18 mouse cellular contexts compared by ENCODE assay signal in the genomic region with DNA sequence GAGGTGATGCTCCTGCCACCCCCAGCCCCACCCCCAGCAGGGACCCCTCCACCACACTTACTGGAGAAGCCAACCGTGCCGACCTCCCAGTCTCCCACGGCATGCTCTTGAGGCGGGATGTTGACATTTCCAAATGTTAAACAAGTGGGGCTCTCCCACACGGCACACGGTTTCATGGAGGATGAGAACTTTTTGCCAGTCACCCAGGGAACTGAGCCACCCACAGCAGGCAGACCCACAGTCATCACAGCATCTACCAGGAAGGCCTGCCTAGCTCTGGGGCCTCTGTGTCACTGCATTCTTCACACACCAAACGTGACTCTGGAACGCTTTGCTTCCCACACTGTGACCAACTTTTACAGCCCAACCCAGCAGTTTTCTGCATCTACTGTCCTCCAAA.
"Had no signal": no experiment of that assay in that cellular context is flagged by ENCODE, and none has a peak within 500 bp of the region (broad histone marks: within the 10 kb centered on the region; RNA-seq: fewer than 3 reads in every experiment).

No protein-coding gene starts in this region.

- H3K4me1 ChIP-seq: midbrain, embryonic 12.5 days; neural tube, embryonic 13.5 days had no signal

- H3K9me3 ChIP-seq: midbrain, embryonic 10.5 days; midbrain, embryonic 12.5 days; neural tube, embryonic 15.5 days had no signal

- H3K27me3 ChIP-seq: midbrain, embryonic 12.5 days; neural tube, embryonic 13.5 days; neural tube, embryonic 15.5 days had no signal

- H3K4me3 ChIP-seq: midbrain, embryonic 10.5 days; midbrain, embryonic 12.5 days; myocyte; neural tube, embryonic 13.5 days; neural tube, embryonic 15.5 days had no signal

- DNase-seq: lung, embryonic 14.5 days; lung, postnatal 10 days; lung, postnatal 4 days; midbrain, embryonic 14.5 days; retina, postnatal 1 day; right cerebral cortex, adult 18-20 months; right cerebral cortex, postnatal 25 days; right cerebral cortex, postnatal 4 days; spleen, adult 18-20 months; thymus, adult 18-20 months; thymus, postnatal 14 days; thymus, postnatal 36 days had no signal

- H3K36me3 ChIP-seq: midbrain, embryonic 10.5 days; midbrain, embryonic 12.5 days; neural tube, embryonic 13.5 days; neural tube, embryonic 15.5 days had no signal

- H3K9ac ChIP-seq: lung, embryonic 14.5 days; midbrain, embryonic 12.5 days; neural tube, embryonic 13.5 days; neural tube, embryonic 15.5 days had no signal

- H3K4me2 ChIP-seq: lung, embryonic 14.5 days; midbrain, embryonic 12.5 days; neural tube, embryonic 13.5 days; neural tube, embryonic 15.5 days had no signal

- H3K27ac ChIP-seq: midbrain, embryonic 12.5 days; neural tube, embryonic 13.5 days; neural tube, embryonic 15.5 days had no signal

- ATAC-seq: midbrain, embryonic 16.5 days had no signal
